26 mouse cellular contexts compared by ENCODE assay signal in genomic region chr17:71652934-71653333, GRCm38 (mm10). TPM values are rescaled to one million over a fixed set of nuclear protein-coding genes. Genes with fewer than 3 reads are reported as not detected.
"Had no signal": no experiment of that assay in that cellular context is flagged by ENCODE, and none has a peak within 500 bp of the region (broad histone marks: within the 10 kb centered on the region; RNA-seq: fewer than 3 reads in every experiment).

No protein-coding gene starts in this region.

- H3K27me3 ChIP-seq: intestine, embryonic 15.5 days; kidney, embryonic 15.5 days; limb, embryonic 12.5 days; limb, embryonic 15.5 days; midbrain, embryonic 13.5 days; neural tube, embryonic 13.5 days had no signal

- DNase-seq: kidney, adult 11 months; kidney, adult 8-10 months; kidney, postnatal 10 days; kidney, postnatal 36 days; left cerebral cortex, postnatal 4 days; liver, postnatal 0 days; lung, embryonic 14.5 days; retina, postnatal 1 day; right cerebral cortex, postnatal 25 days; thymus, postnatal 25 days had no signal

- H3K4me2 ChIP-seq: intestine, embryonic 15.5 days; kidney, embryonic 15.5 days; limb, embryonic 12.5 days; limb, embryonic 15.5 days; liver, embryonic 11.5 days; lung, embryonic 14.5 days; midbrain, embryonic 13.5 days; neural tube, embryonic 13.5 days had no signal

- H3K27ac ChIP-seq: intestine, embryonic 15.5 days; kidney, embryonic 15.5 days; limb, embryonic 12.5 days; limb, embryonic 15.5 days; liver, embryonic 14.5 days; macrophage; midbrain, embryonic 10.5 days; midbrain, embryonic 13.5 days; neural tube, embryonic 13.5 days had no signal

- ATAC-seq: intestine, embryonic 15.5 days; liver, postnatal 0 days; lung, postnatal 0 days; midbrain, embryonic 13.5 days; midbrain, embryonic 16.5 days had no signal

- H3K9ac ChIP-seq: intestine, embryonic 15.5 days; kidney, embryonic 15.5 days; limb, embryonic 12.5 days; limb, embryonic 15.5 days; liver, embryonic 14.5 days; liver, postnatal 0 days; lung, embryonic 14.5 days; midbrain, embryonic 13.5 days; neural tube, embryonic 13.5 days had no signal

- H3K4me1 ChIP-seq: intestine, embryonic 15.5 days; kidney, embryonic 15.5 days; limb, embryonic 12.5 days; limb, embryonic 15.5 days; midbrain, embryonic 10.5 days; midbrain, embryonic 13.5 days; neural tube, embryonic 13.5 days had no signal

- H3K9me3 ChIP-seq: intestine, embryonic 15.5 days; kidney, embryonic 15.5 days; limb, embryonic 12.5 days; limb, embryonic 15.5 days; midbrain, embryonic 10.5 days; midbrain, embryonic 13.5 days; neural tube, embryonic 13.5 days had no signal

- H3K4me3 ChIP-seq: intestine, embryonic 15.5 days; kidney, embryonic 15.5 days; limb, embryonic 12.5 days; limb, embryonic 15.5 days; midbrain, embryonic 10.5 days; midbrain, embryonic 13.5 days; myocyte; neural tube, embryonic 13.5 days had no signal

RNA-seq across cellular contexts. Expression of gene Togaram2, which starts 20.1 kb away (rescaled TPM):
- total RNA-seq: megakaryocyte, adult 5-6 weeks; monocyte, adult 5-6 weeks; neutrophil, adult 5-6 weeks had no signal
- polyA plus RNA-seq: limb, embryonic 12.5 days; liver, embryonic 11.5 days; liver, postnatal 0 days; macrophage; midbrain, embryonic 10.5 days had no signal
